Mouse (Mus musculus): ENCODE measurements around the gene Slc2a3.

The Slc2a3 gene

GRCm38 (mm10) chr6:122801301-122801800, at the start of gene Slc2a3:
Gene Slc2a3, minus strand, starts transcription at chr6:122801640.
- DNase-seq = peak; percentile 70

GRCm38 (mm10) chr6:122843759-122844158, 42.3 kb upstream of the Slc2a3 start:
- DNase-seq = no peak

GRCm38 (mm10) chr6:122837539-122837938, 36.1 kb upstream of the Slc2a3 start:
- DNase-seq = no peak

GRCm38 (mm10) chr6:122836974-122837373, 35.5 kb upstream of the Slc2a3 start:
- DNase-seq = no peak

GRCm38 (mm10) chr6:122834365-122834764, 32.9 kb upstream of the Slc2a3 start:
- peak; percentile 48 for DNase-seq

- no peak for DNase-seq
Measured at GRCm38 (mm10) chr6:122832880-122833279, 31.4 kb upstream of the Slc2a3 start.

- DNase-seq = peak; percentile 46
Measured at GRCm38 (mm10) chr6:122828086-122828485, 26.6 kb upstream of the Slc2a3 start.

- DNase-seq = peak; percentile 73
Measured at GRCm38 (mm10) chr6:122825923-122826742, 24.7 kb upstream of the Slc2a3 start.

- no peak for DNase-seq
Measured at GRCm38 (mm10) chr6:122825166-122825565, 23.7 kb upstream of the Slc2a3 start.

- peak; percentile 22 for DNase-seq
Measured at GRCm38 (mm10) chr6:122824086-122824485, 22.6 kb upstream of the Slc2a3 start.

- DNase-seq = no peak
Measured at GRCm38 (mm10) chr6:122821822-122822221, 20.4 kb upstream of the Slc2a3 start.

GRCm38 (mm10) chr6:122820799-122821650, 19.6 kb upstream of the Slc2a3 start:
- DNase-seq = peak; percentile 32

- peak; percentile 57 for DNase-seq
Measured at GRCm38 (mm10) chr6:122820071-122820798, 18.8 kb upstream of the Slc2a3 start.

GRCm38 (mm10) chr6:122819306-122820070, 18.0 kb upstream of the Slc2a3 start, which contains the start of gene Foxj2:
Gene Foxj2, plus strand, starts transcription at chr6:122819914.
- peak; percentile 88 for DNase-seq

- DNase-seq = no peak
Measured at GRCm38 (mm10) chr6:122813640-122814039, 12.2 kb upstream of the Slc2a3 start.

- no peak for DNase-seq
Measured at GRCm38 (mm10) chr6:122812716-122813115, 11.3 kb upstream of the Slc2a3 start.

- peak; percentile 61 for DNase-seq
Measured at GRCm38 (mm10) chr6:122811771-122812600, 10.5 kb upstream of the Slc2a3 start.

GRCm38 (mm10) chr6:122811280-122811652, 9.8 kb upstream of the Slc2a3 start:
- DNase-seq = peak; percentile 97

- DNase-seq = peak; percentile 98
Measured at GRCm38 (mm10) chr6:122810615-122811279, 9.3 kb upstream of the Slc2a3 start.

- no peak for DNase-seq
Measured at GRCm38 (mm10) chr6:122810022-122810614, 8.7 kb upstream of the Slc2a3 start.

All from kidney, postnatal 10 days (tissue).